8 mouse cellular contexts compared by ENCODE assay signal in the genomic region with DNA sequence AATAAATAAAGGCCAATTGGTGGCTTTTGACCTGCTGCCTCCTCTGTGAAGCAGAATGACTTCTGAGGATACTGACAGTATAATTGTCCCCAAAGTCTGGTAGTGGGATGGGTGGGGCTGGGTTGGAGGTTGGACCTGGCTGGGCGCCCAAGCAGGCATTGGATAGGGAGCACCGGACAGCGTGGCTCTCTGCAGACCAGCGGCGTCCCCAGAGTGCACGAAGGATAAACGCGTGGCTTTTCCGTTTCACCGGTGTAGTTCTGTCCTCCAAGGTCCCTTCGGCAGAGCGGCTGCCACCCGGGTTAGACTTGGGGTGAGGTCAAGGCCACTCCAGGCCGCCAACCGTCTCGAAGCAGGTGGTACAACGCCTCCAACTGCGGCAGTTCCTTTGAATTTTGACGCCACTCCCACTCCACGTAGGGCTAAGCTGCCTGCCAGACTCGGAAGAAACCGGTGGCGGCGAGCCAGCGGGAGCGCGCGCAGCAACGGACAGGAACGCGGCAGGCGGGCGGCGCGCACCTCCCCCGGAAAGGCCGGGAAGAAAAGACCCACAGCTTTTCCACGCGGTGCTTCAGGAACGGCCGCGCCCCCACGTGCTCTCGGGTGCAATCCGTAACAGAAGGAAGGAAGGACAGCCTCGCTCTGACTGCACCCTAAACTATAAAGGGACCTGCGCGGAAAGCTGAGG. TPM values are rescaled to one million over a fixed set of nuclear protein-coding genes. Genes with fewer than 3 reads are reported as not detected.
DNase-seq lines count a peak whose midpoint lies in the region; ATAC-seq and TF ChIP-seq lines count a peak whose summit lies in the region.

No protein-coding gene starts in this region.

- H3K4me3 ChIP-seq in embryonic facial prominence, embryonic 15.5 days (replicated peaks) = peak overlapping the region; percentile 53
- peak overlapping the region; percentile 51 for H3K4me3 ChIP-seq in limb, embryonic 14.5 days (replicated peaks; ENCODE audit: low read length)
- peak overlapping the region; percentile 61 for H3K4me3 ChIP-seq in midbrain, embryonic 15.5 days

- H3K4me2 ChIP-seq in embryonic facial prominence, embryonic 15.5 days (replicated peaks) = peak overlapping the region; percentile 94
- peak overlapping the region; percentile 88 for H3K4me2 ChIP-seq in limb, embryonic 14.5 days (replicated peaks; ENCODE audit: low read depth, low read length, severe bottlenecking)
- peak overlapping the region; percentile 94 for H3K4me2 ChIP-seq in midbrain, embryonic 15.5 days

- H3K9me3 ChIP-seq in embryonic facial prominence, embryonic 15.5 days (replicated peaks) = no peaks in the 10 kb centered on the region
- H3K9me3 ChIP-seq in limb, embryonic 14.5 days (ENCODE audit: control insufficient read depth, low read length) = no peaks in the 10 kb centered on the region
- H3K9me3 ChIP-seq in midbrain, embryonic 15.5 days = no peaks in the 10 kb centered on the region

- peak; percentile 83 for DNase-seq in layer of hippocampus, adult 11-12 months (ENCODE audit: low spot score)
- no peak for DNase-seq in layer of hippocampus, adult 9-10 months (ENCODE audit: low spot score)
- peak; percentile 75 for DNase-seq in heart, adult 8-10 months (ENCODE audit: low spot score)
- DNase-seq in kidney, adult 8-10 months = peak; percentile 73 to 86
- peak; percentile 75 for DNase-seq in limb, embryonic 14.5 days (ENCODE audit: low spot score)
- DNase-seq in spleen, postnatal 4 days (ENCODE audit: low spot score in 2 of 2) = peak; percentile 61 to 75

- 0 out of 2 replicates have a peak overlapping the region, but pooled peaks have one; percentile 23 for H3K9ac ChIP-seq in embryonic facial prominence, embryonic 15.5 days
- peak overlapping the region; percentile 61 for H3K9ac ChIP-seq in limb, embryonic 14.5 days (ENCODE audit: low read depth, low read length, severe bottlenecking)
- peak overlapping the region; percentile 59 for H3K9ac ChIP-seq in midbrain, embryonic 15.5 days

- H3K36me3 ChIP-seq in embryonic facial prominence, embryonic 15.5 days = peaks cover under 1% of the 10 kb centered on the region; the same call in 1 of the 2 replicates
- no peaks in the 10 kb centered on the region for H3K36me3 ChIP-seq in limb, embryonic 14.5 days (ENCODE audit: control insufficient read depth, insufficient read depth, low read length)
- H3K36me3 ChIP-seq in midbrain, embryonic 15.5 days (replicated peaks) = no peaks in the 10 kb centered on the region

- TF ChIP-seq POLR2A in limb, embryonic 14.5 days (IDR thresholded peaks at IDR 0.05; ENCODE audit: borderline replicate concordance, extremely low read depth, insufficient read depth, insufficient read length) = no peak

- peaks cover 6% of the 10 kb centered on the region for H3K4me1 ChIP-seq in embryonic facial prominence, embryonic 15.5 days
- H3K4me1 ChIP-seq in limb, embryonic 14.5 days (ENCODE audit: control insufficient read depth, insufficient read depth, low read length) = no peaks in the 10 kb centered on the region
- H3K4me1 ChIP-seq in midbrain, embryonic 15.5 days = peaks cover 4% of the 10 kb centered on the region

- WGBS in embryonic facial prominence, embryonic 15.5 days = under 1% methylated on average over 48 of the region's 48 CpGs
- under 1% methylated on average over 47 of the region's 48 CpGs for WGBS in limb, embryonic 14.5 days
- WGBS in midbrain, embryonic 15.5 days = 1% methylated on average over 48 of the region's 48 CpGs

- ATAC-seq in embryonic facial prominence, embryonic 15.5 days (ENCODE audit: insufficient number of reproducible peaks, low FRiP score, low TSS enrichment, low read depth) = peak; percentile 84
- ATAC-seq in limb, embryonic 14.5 days (ENCODE audit: low FRiP score, low read depth) = peak; percentile 83
- ATAC-seq in midbrain, embryonic 15.5 days (replicated peaks) = peak; percentile 91

- no peak overlapping the region for H3K27ac ChIP-seq in embryonic facial prominence, embryonic 15.5 days (replicated peaks)
- H3K27ac ChIP-seq in limb, embryonic 14.5 days (replicated peaks; ENCODE audit: low read depth, low read length) = no peak overlapping the region
- peak overlapping the region; percentile 45; the same call in 1 of the 2 replicates for H3K27ac ChIP-seq in midbrain, embryonic 15.5 days

- H3K27me3 ChIP-seq in embryonic facial prominence, embryonic 15.5 days = no peaks in the 10 kb centered on the region; the same call in 1 of the 2 replicates
- no peaks in the 10 kb centered on the region for H3K27me3 ChIP-seq in limb, embryonic 14.5 days (ENCODE audit: control insufficient read depth, insufficient read depth, low read length)
- H3K27me3 ChIP-seq in midbrain, embryonic 15.5 days (replicated peaks) = 0 out of 2 replicates have a peak, but pooled peaks cover 5% of the 10 kb centered on the region

RNA-seq across cellular contexts. Expression of a gene that starts 22.5 kb away (rescaled TPM):
- polyA plus RNA-seq in embryonic facial prominence, embryonic 15.5 days (2015; fragmentation: Nextera tagmentation; extraction: Ambion mirVana) = 198 and 204 TPM in 2 replicates
- 10 to 100 TPM; 30.3 to 34.3 (median 32.9) TPM for total RNA-seq in heart, adult 8-10 months (2022)
- polyA plus RNA-seq in limb, embryonic 14.5 days (2012; rRNA removed) = 242 and 272 TPM in 2 replicates
- polyA plus RNA-seq in limb, embryonic 14.5 days (2014; fragmentation: Nextera tagmentation; extraction: Ambion mirVana) = 221 and 228 TPM in 2 replicates
- 22.9 TPM in 2 replicates for polyA plus RNA-seq in midbrain, embryonic 15.5 days (2015; fragmentation: Nextera tagmentation; extraction: Ambion mirVana)

RNA-seq across cellular contexts. Expression of a gene that starts 32.9 kb away (rescaled TPM):
- 35.7 and 37.3 TPM in 2 replicates for polyA plus RNA-seq in embryonic facial prominence, embryonic 15.5 days (2015; fragmentation: Nextera tagmentation; extraction: Ambion mirVana)
- total RNA-seq in heart, adult 8-10 months (2022) = 10 to 100 TPM; 13.4 to 15.8 (median 14.8) TPM
- polyA plus RNA-seq in limb, embryonic 14.5 days (2012; rRNA removed) = 36.6 and 44.0 TPM in 2 replicates
- 40.7 and 41.9 TPM in 2 replicates for polyA plus RNA-seq in limb, embryonic 14.5 days (2014; fragmentation: Nextera tagmentation; extraction: Ambion mirVana)
- polyA plus RNA-seq in midbrain, embryonic 15.5 days (2015; fragmentation: Nextera tagmentation; extraction: Ambion mirVana) = 26.9 and 27.3 TPM in 2 replicates

RNA-seq across cellular contexts. Expression of a gene that starts 33.0 kb away (rescaled TPM):
- polyA plus RNA-seq in embryonic facial prominence, embryonic 15.5 days (2015; fragmentation: Nextera tagmentation; extraction: Ambion mirVana) = 10.6 and 10.9 TPM in 2 replicates
- total RNA-seq in heart, adult 8-10 months (2022) = 1 to 10 TPM; 3.1 to 4.7 (median 4.1) TPM
- 4.4 and 5.4 TPM in 2 replicates for polyA plus RNA-seq in limb, embryonic 14.5 days (2012; rRNA removed)
- polyA plus RNA-seq in limb, embryonic 14.5 days (2014; fragmentation: Nextera tagmentation; extraction: Ambion mirVana) = 3.5 and 3.7 TPM in 2 replicates
- polyA plus RNA-seq in midbrain, embryonic 15.5 days (2015; fragmentation: Nextera tagmentation; extraction: Ambion mirVana) = 10.4 and 11.0 TPM in 2 replicates

RNA-seq across cellular contexts. Expression of a gene that starts 38.0 kb away (rescaled TPM):
- polyA plus RNA-seq in embryonic facial prominence, embryonic 15.5 days (2015; fragmentation: Nextera tagmentation; extraction: Ambion mirVana) = not detected in 2 replicates
- total RNA-seq in heart, adult 8-10 months (2022) = not detected
- polyA plus RNA-seq in limb, embryonic 14.5 days (2012; rRNA removed) = not detected in 2 replicates
- not detected in 2 replicates for polyA plus RNA-seq in limb, embryonic 14.5 days (2014; fragmentation: Nextera tagmentation; extraction: Ambion mirVana)
- polyA plus RNA-seq in midbrain, embryonic 15.5 days (2015; fragmentation: Nextera tagmentation; extraction: Ambion mirVana) = not detected in 2 replicates
